Mouse (Mus musculus): ENCODE measurements at regions not wholly inside any gene's neighbourhood (a gene's known extent, or its start where the extent isn't known, plus 50 kb on each side); places are given as distances from the start of the nearest gene placed in this dataset.
"Not testable (repeated sequence)": the region's sequence is repeated elsewhere in the genome, so short reads cannot be mapped to it uniquely, and the experiment has no call there.

GRCm38 (mm10) chr13:7967886-7968285, 234.8 kb upstream of the Adarb2 start:
- DNase-seq, result no peak

- no peak for DNase-seq
These were observed 208.5 kb upstream of the Adarb2 start for GRCm38 (mm10) chr13:7994198-7994597.

GRCm38 (mm10) chr13:8030096-8030495, 172.6 kb upstream of the Adarb2 start:
- DNase-seq, result not testable (repeated sequence)

- DNase-seq, result no peak
These were observed 151.7 kb upstream of the Adarb2 start for GRCm38 (mm10) chr13:8050930-8051495.

- DNase-seq, result no peak
These were observed 146.4 kb upstream of the Adarb2 start for GRCm38 (mm10) chr13:8056122-8056818.

GRCm38 (mm10) chr13:8087154-8087553, 115.5 kb upstream of the Adarb2 start:
- no peak for DNase-seq

GRCm38 (mm10) chr13:8089519-8089918, 113.1 kb upstream of the Adarb2 start:
- DNase-seq, result peak; percentile 34 to 66

- no peak for DNase-seq
These were observed 94.0 kb upstream of the Adarb2 start for GRCm38 (mm10) chr13:8108701-8109100.

GRCm38 (mm10) chr13:8112953-8113352, 89.7 kb upstream of the Adarb2 start:
- DNase-seq, result no peak

GRCm38 (mm10) chr13:8119013-8119412, 83.7 kb upstream of the Adarb2 start:
- DNase-seq, result peak; percentile 4 to 5

GRCm38 (mm10) chr13:8119986-8120385, 82.7 kb upstream of the Adarb2 start:
- no peak for DNase-seq

GRCm38 (mm10) chr13:8134764-8135163, 67.9 kb upstream of the Adarb2 start:
- DNase-seq, result no peak

GRCm38 (mm10) chr13:8139396-8139795, 63.3 kb upstream of the Adarb2 start:
- no peak for DNase-seq

- DNase-seq, result no peak
These were observed 50.5 kb upstream of the Adarb2 start for GRCm38 (mm10) chr13:8152168-8152567.

Measured in cerebellum, postnatal 10 days (tissue).